Mouse (Mus musculus): Measurements from ENCODE around the gene Pltp.

GRCm38 (mm10) chr2:164803921-164804313, 53.6 kb downstream of the Pltp start:
- TF ChIP-seq CTCF (IDR thresholded peaks at IDR 0.05; ENCODE audit: low read depth) = no peak
- TF ChIP-seq EP300 (IDR thresholded peaks at IDR 0.05; ENCODE audit: low read depth) = no peak
